Mouse (Mus musculus) myocyte (in vitro differentiated cells): ENCODE measurements around the gene Kif24.

ENCODE experiments used
- CEBPB ChIP-seq: IDR thresholded peaks from 2 replicates; pipeline ENCODE4 v1.6.1; 2011; ENCODE audit warnings: mild to moderate bottlenecking, moderate library complexity; ENCODE audit not compliant: poor library complexity, insufficient read depth, severe bottlenecking
- E2F4 ChIP-seq: IDR thresholded peaks from one replicate; pipeline ENCODE4 v1.6.1; 2011; ENCODE audit warnings: mild to moderate bottlenecking, control low read depth, moderate library complexity; ENCODE audit not compliant: insufficient read depth
- MAX ChIP-seq: IDR thresholded peaks from one replicate; pipeline ENCODE4 v1.6.1; 2011; ENCODE audit warnings: low read depth, mild to moderate bottlenecking, control low read depth
- POLR2A ChIP-seq: IDR thresholded peaks from one replicate; pipeline ENCODE4 v1.6.1; 2011; ENCODE audit warnings: low read depth, mild to moderate bottlenecking, control low read depth, moderate library complexity; ENCODE audit not compliant: insufficient read length
- POLR2AphosphoS2 ChIP-seq: IDR thresholded peaks from one replicate; pipeline ENCODE4 v1.6.1; 2011; ENCODE audit warnings: low read depth, control low read depth; ENCODE audit not compliant: insufficient read length
- REST ChIP-seq: IDR thresholded peaks from one replicate; pipeline ENCODE4 v1.6.1; 2011; ENCODE audit warnings: mild to moderate bottlenecking, control low read depth, moderate library complexity; ENCODE audit not compliant: insufficient read depth, insufficient read length
- TCF12 ChIP-seq: IDR thresholded peaks from one replicate; pipeline ENCODE4 v1.6.1; 2011; ENCODE audit warnings: mild to moderate bottlenecking, control low read depth; ENCODE audit not compliant: poor library complexity, insufficient read depth, severe bottlenecking

- TF ChIP-seq CEBPB (no peak), POLR2A (peak; percentile 90), MAX (no peak), REST (no peak), POLR2AphosphoS2 (peak; percentile 89), E2F4 (peak; percentile 91), TCF12 (no peak)
Measured at GRCm38 (mm10) chr4:41464345-41465286, at the start of gene Kif24, which contains the start of gene Nudt2.
